Mouse (Mus musculus): ENCODE measurements around the gene Gm20458.

The Gm20458 gene

DNA sequence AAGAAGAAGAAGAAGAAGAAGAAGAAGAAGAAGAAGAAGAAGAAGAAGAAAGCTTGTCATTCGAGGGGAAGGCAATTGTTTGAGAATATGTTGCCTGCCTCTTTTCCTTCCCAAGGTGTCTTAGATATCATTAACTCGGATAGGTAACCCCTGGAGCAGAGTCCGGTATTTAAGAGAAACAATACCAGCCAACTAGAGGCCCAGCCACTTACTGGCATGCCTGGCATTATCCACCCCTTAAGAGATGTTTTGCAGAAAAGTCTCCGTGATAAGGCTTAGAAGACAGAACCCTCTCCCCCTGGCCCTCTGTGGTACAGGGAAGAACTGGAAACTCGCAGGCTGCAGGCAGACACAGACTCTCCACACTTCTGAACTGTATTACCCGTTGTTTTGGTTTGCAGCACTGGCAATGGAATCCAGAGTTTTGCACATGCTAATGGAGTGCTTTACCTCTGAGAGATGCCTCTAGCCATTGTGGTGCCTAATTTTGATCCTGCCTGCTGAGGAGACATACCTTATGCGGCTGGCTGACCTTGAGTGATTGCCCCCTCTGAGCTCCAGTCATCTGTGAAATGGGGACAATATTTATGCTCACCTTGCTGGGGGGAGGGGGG, 6.8 kb upstream of the Gm20458 start:
- DNase-seq (ENCODE audit: low read depth): no peak

DNA sequence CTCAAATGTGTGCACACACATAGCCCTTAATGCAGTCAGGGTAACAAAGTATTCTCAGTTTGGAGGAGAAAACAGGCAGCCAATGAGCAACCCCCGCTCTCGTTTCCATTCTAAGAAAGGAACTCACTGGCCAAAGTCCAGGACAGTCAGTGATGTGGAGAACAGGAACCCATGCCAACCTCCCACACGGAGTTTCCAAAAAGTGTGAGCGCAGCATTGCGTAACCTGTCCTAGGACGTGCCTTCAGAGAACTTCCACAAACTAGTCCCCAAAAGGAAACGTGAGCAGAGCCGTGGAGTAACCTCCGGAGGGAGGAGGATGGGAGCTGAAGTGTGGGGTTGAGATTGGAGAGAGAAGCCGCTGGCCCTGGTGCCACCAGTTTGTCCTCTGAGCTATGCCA, 5.9 kb upstream of the Gm20458 start:
- peak; percentile 15 for DNase-seq (ENCODE audit: low read depth)

DNA sequence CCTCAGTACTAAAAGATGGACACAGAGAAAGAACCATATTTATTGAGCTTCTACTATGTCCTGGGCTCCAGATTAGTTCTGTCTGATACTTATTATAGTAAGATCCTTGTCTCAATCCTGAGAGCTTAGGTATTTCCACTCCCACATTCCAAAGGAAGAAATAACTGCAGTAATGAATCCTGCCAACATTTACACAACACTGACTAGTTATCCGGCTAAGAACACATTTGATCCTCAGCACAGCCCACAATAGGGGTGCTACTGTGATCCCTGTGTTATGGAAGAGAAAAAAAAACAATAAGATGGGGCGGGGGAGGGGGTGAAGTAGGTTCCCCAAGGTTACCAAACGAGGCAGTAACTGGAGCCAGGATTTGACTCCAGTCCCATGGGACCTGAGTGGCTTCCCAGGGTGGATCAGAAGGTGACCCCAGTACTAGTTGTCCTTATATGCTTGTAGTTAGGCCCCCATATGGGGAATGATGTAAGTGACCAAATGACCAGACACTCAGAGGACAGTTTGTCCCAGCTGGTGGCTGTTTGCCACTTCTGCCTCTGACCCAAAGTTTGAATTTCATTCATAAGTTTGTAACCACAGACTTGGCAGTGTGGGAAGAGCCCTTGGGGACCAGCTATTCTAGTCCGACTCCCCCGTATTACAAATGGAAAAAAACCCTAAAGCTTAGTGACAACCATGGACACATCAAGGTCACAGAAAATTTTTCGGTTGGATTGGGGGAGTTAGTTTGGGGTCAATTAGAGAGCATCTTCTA, 5.2 kb upstream of the Gm20458 start:
- DNase-seq (ENCODE audit: low read depth): peak; percentile 31

DNA sequence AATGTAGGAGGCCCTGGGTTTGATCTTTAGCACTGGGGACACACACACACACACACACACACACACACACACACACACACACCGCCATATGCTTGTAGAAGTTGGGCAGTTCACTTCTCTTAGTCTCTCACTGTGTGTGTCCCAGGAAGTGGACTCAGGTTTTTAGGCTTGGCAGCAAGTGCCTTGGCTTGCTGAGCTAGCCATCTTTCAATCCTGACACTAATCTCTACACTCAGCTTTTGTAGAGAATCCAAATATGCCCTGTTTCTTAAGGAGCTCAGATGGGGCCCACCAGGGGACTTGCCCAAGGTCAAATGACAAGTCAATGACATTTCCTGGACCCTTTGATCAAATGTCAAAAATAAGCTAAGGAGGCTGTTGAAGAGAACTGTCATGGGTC, 4.4 kb upstream of the Gm20458 start:
- no peak for DNase-seq (ENCODE audit: low read depth)

DNA sequence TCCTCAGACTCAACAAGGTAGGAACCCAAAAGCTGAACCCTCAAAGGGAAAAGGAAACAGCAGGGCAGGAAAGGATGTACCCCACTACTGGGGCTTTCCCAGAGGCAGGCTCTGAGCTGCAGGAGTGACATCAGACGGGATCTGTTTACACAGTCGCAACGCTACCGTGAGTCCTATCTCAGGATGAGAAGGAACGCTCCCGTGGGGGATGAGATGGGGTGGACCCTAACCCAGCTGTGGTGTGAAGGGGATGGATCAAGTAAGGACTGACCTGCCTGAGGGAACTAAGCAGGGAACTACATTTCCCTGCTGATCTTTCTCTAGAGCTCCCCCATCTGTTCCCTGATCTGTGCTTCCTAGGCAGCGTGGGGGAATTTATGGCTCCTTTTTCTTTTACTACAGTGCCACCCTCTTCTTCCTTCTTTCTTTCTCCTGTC, 3.9 kb upstream of the Gm20458 start, which contains the start of gene Sys1:
Gene Sys1, plus strand, starts transcription at position 101 of the 437 bp plus-strand sequence.
- DNase-seq (ENCODE audit: low read depth): no peak

DNA sequence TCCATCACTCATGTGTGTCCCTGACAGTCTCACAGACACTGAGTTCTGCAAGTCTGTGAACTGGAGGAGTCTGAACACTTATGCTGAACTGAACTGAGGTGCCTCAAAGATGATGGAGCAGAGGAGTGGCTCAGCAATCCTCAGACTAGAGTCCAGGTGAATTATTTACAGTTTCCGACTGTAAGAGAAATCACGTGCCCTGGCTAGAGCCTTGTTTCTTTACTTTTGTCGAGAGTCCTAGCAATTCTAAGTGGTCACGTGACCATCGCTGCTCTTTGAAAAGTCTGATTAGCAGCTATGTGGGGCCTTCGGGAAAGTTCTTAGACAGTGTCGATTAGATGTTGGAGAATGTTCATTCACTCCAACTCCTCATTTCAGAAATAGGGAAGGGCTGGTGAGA, 2.8 kb upstream of the Gm20458 start:
- no peak for DNase-seq (ENCODE audit: low read depth)

DNA sequence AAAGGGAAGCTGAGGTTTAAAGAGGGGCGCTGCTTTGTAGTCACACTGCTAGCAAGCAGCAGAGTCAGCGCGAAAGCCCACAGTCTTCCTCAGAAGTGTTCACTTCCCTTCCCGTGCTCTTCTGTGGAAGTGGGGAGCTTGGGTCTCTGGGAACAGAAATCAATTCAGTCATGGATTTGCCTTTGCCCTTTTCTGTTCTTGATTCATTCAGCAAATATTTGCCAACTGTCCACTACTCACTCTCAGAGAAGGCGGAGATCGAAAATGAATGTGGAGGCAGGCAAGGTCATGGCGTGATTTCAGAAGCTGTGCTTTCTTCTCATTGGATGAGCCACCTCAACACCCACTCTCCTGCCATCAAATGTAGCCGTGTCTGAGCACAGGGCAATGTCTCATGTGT, 2.2 kb upstream of the Gm20458 start:
- no peak for DNase-seq (ENCODE audit: low read depth)

DNA sequence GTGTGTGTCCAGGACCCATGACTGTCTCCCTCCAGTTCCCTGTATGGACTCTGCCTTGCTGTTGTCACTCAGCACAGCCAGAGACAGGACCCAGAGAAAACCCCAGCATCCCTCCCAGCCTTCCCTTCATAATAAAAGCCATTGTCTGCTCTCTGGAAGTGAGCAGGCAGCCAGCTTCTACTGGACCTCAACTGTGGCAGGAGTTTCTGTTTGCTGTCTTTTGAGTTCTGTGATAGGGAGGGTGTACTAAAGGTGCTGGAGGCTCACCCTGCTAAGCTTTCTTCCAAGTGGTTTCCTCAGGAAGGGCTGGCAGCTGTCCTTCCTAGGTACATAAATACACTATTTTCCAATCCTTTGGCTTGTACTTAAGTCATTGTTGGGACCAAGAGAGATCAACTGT, 4.4 kb downstream of the Gm20458 start:
- DNase-seq (ENCODE audit: low read depth): no peak

DNA sequence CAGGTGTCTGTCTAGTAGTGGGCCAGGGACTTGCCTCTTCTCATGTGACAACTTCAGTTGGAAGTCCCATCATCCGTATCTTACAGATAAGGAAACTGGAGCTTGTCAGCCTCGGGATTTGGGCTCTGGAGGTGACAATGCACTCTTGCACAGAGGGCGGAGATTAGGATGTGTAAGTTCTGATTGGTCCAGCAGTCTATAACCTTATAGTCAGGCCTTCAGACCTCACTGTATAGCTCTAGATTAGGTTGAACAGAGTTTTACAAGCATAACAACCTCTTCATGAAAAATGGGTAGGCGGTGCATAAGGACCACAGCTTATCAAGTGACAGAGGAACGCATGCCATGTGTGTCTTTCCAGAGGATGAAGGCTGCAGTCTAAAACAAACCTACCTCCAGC, 6.0 kb downstream of the Gm20458 start:
- DNase-seq (ENCODE audit: low read depth): no peak

DNA sequence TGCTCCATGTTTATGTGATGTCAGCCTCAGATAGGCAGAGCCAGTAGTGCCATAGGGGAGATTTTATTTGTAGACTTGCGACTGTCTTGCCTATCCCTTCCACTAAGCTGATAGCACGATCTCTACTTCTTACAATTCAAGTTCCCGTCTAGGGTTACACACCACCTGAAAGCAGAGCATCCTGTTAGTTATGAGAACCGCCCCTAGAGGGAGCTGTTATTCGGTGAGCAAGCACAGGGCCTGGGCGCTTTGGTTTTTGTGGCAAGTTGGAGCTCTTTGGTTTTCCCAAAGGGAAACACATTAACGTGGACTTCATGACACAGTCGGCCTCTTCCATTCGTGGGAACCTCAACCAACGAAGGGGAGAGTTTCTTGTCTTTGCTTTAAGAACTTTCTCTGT, 9.5 kb downstream of the Gm20458 start:
- peak; percentile 79 for DNase-seq (ENCODE audit: low read depth)

DNA sequence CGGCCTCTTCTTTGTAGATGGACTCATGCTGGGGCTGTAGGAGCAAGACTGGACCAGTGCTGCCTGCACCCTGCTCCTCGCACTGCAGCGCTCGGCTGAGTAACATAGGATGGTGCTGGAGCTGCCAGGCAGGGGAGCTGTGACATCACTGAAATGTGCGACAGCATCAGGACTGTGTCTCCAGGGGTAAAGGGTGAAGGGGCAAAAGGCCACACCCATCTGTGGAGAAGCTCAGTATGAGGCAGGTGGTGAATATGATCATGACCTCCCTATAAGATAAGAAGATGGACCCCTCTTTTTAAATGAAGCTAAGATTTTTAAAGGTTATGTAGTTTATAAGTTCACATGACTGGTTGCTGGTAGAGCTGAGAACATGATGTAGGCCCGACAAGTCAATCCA, 12.9 kb downstream of the Gm20458 start, which contains the start of gene Trp53tg5:
Gene Trp53tg5, minus strand, starts transcription at position 101 of the 400 bp plus-strand sequence.
- DNase-seq (ENCODE audit: low read depth): no peak

DNA sequence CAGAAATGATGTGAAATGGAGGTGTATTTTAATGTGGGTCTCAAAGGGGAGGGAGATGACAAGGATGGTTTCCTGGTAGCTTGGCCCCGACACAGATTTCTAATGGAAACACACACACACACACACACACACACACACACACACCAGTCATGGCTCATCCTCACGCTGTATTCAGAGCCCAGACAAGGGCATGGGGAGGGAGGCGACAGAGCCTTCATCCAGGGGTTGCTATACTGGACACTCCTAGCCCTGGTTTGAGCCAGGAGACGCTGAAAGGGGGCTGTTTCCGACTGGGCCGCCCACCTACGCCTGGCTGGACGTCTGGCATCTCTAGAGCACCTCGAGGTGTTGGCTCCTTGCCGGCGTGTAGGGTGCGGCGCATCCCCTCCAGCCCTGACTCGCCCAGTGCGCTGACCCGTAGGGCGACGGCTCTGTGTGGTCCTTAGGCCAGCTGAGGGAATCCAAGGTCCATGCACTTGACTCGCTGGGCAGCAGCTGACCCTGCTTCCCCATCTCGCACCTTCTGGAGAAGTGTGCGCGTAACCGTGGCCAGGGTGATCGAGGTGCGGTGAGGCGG, 25.0 kb downstream of the Gm20458 start, which contains the start of gene Dbndd2:
Gene Dbndd2, plus strand, starts transcription at position 426 of the 577 bp plus-strand sequence.
- DNase-seq (ENCODE audit: low read depth): no peak

DNA sequence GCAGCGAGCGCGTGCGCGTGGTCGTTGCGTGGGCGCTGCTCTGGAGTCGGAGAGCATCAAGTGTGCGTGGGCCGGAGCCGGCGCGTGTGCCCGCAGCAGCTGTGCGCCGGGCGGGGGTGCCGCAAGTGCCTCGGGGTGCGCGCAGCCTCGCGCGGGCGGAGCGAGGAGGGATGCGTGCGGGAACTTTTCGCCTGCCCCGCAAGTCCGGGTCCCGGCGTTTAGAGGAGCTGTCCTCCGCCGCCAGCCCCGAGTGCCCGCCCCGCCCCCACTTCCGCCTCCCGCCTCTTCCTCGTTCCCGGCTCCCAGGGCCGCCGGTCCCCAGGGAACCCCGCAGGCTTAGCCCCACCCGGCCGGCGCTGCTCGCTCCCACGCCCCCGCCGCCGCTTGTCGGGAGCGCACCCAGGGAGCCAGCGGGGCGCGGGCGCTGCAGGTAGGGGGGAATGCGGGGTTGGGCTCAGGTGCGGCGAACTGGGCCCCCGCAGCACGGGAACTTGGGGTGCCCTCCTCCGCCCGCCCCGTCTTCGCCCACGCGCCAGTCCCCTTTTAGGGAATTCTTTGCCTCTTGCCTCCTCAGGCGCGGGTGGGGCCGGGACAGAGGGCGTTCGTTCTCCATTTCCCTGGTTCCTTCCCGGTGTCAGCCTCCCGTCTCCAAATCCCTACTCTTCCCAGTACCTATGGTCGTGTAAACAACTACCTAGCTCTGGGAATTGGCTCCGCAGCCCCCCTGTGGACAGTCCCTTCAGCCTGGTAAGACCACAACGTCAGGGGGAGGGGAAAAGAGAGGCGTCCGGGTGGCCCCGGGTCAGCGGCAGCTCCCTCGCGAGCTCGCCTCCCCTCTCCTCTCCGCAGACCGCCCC, 25.7 kb downstream of the Gm20458 start:
- DNase-seq (ENCODE audit: low read depth): no peak

DNA sequence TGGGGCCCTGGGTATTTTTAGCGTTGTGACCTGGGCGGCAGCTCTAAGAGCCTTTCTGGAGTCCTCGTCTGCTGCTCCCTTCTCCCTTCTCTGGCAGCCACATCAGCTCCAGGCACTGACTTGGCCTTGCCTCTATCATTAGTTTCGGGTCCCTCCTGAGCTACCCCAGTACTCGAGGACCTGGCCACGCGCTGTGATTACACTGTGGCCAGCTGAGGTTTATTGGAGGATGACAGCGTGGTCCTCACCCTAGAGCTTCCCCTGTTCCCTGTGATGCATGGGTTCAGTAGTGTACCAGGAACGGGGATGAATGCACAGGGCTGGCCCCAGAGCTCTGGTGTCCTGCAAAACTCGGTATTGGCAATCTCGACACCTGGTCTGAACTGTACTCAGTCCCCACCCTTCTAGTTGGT, 26.4 kb downstream of the Gm20458 start:
- no peak for DNase-seq (ENCODE audit: low read depth)

DNA sequence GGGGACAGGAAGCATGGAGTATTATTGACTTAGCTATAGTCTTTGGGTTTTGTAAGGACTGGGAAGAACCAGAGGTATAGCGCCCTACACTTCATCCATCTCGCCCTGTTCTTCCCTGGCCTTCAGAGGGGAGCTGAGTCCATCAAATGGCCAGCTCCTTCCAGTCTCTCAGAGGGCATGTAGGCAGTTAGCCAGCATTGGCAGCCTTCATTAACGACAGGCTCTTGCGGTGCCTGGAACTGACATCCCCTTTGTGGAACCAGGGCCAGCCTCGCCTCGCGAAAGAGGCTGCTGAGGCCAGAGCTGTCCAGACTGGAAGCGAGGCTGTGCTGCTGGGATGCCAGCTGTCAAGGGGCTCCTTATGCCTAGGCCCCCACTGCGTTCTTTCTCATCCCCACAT, 27.0 kb downstream of the Gm20458 start:
- DNase-seq (ENCODE audit: low read depth): no peak

DNA sequence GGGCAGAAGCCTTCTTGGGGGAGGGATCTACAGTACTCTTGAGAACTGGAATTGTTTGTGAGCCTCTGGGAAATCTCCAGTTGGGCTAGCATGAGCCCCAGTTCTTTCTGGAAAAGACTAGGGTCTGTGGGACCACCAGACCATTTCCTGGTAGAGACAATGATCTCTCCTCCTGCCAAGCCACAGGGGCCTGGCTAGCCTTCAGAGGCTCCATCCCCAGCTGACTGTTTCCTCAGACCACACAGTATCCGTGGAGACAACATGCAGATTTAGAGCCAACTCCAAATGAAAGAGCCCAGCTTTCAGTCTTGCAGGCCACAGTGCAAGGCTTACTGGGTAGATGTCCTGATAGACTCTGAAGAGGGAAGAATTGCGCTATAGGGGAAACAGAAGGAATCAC, 33.4 kb downstream of the Gm20458 start:
- no peak for DNase-seq (ENCODE audit: low read depth)

DNA sequence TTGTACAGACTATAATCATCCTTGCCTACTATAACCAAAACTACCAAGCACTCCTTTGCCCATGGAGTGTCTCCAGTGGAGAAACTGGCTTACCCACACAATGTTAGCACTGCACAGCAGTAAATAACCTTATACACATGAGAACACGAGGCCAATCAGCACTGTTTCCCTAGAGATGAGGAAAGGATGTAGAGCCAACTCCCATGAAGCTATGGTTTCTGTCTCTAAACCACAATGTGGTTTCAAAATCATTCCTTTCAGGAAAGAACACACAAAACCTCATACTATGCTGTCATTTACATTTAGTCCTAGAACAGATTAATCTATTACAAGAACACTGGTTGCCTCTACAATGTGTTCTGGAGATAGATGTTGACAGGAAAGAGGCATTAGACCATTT, 35.6 kb downstream of the Gm20458 start:
- DNase-seq (ENCODE audit: low read depth): peak; percentile 58

DNA sequence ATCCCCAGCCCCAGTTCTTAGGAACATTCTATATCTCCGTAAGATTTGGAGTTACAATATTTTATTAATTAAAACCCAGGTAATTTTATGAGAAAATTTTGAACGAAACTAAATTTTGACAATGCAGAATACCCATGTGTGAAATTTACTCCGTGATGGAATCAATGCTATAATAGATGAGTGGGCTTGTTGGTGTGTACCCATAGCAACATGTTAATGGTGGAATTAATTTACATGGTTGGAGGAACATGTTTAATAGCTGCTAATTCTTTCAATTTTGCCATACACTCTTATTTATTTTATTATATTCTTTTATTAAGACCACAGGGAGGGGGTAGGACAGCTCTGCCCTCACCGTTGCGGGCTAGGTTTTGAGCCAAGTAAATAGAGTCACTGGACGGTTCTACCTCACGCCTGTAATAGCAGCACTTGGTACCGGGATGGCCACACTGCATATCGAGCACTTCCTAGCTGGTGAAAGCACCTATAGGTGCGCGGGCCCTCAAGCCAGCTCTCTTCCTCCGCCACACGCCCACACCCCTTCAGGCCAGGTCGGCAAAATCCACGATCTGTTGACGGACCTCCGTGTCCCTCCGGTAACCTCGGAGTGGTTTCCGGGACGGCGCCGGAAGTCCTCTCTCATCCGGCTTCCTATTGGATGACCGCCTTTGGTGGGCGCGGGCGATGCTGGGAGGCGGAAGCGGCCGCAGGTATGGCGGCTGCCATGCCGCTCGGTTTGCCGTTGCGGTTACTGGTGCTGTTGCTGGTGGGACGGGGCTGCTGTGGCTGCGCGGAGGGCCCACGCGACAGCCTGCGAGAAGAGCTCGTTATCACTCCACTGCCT, 36.3 kb downstream of the Gm20458 start, which contains the start of gene Pigt:
Gene Pigt, plus strand, starts transcription at position 674 of the 844 bp plus-strand sequence.
- peak; percentile 78 for DNase-seq (ENCODE audit: low read depth)

DNA sequence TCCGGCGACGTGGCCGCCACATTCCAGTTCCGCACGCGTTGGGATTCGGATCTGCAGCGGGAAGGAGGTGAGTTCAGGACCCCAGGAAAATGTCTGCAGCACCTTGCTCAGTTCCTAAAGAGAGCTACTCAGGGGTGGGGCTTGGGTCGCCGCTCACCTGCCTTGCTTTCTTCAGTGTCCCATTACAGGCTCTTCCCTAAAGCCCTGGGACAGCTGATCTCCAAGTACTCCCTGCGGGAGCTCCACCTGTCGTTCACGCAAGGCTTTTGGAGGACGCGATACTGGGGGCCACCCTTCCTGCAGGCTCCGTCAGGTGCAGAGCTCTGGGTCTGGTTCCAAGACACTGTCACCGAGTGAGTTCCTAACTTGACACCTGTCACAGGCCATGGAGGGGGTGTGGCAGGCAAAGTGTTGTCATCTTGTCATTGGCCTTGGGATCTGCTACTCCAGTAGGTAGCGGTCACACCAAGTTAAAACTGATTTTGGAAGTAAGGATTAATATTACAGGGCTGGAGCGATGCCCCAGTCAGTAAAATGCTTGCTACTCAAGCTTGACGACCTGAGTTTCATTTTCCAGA, 37.0 kb downstream of the Gm20458 start:
- DNase-seq (ENCODE audit: low read depth): no peak

DNA sequence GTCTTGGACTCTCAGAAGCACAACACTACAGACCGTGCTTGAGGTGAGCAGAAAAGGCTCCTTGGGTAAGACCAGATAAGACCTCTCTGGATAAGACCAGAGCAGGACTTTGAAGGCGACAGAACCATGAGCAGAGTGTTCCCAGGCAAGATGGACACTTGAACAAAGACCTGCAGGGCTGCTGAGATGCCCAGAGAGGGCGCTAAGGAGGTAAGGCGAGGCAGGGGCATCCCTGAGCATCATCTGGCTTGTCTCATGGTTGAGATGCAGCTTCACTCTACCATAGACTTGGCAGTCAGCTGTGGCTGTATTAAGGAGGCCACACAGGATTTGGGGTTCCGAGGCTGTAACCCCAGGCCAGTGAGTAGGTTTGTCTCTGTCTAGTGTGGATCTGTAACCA, 38.5 kb downstream of the Gm20458 start:
- no peak for DNase-seq (ENCODE audit: low read depth)

DNA sequence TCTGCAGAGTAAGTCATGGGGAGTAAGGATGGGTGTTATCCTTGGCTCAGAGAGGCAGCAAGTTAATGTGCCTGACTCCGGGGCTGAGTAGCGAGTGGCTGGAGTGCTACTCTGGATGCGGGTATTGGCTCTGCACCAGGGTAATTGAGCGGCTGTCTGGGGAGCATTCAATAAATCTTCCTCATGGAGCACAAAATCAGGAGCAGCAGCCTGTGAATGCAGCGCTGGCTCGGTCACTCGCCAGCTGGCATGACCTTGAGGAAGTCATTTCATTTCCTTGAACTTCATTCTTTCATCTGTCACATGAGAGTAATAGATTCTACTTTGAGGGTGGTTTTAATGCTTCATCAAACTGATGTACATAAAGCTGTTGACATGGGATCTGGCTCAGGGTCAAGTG, 39.7 kb downstream of the Gm20458 start:
- no peak for DNase-seq (ENCODE audit: low read depth)
